Mouse (Mus musculus): ENCODE data around the gene Tmem81.
"Not testable (repeated sequence)": the region's sequence is repeated elsewhere in the genome, so short reads cannot be mapped to it uniquely, and the experiment has no call there.

Gene Tmem81

DNA sequence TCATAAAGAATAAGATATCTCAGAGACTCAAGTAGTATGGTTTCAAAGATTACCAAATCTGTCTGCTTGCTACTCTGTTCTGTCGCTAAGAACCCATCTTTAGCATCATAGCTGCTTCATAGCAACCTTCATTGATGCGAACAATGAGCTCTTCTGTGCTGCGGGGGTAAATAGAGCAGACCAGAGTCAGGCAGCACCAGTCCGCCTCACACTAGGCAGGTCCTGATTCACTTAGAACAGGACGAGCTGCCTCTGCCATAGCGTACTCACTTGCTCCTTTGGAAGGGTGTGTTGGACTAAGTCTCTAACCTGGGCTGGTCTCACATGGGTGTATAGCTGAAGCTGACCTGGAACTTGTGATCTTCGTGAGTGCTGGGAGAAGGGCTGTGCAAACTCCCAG is at the start of gene Tmem81:
Gene Tmem81, plus strand, starts transcription at position 173 of the 400 bp plus-strand sequence.
- no peak for DNase-seq (ENCODE audit: low spot score)

DNA sequence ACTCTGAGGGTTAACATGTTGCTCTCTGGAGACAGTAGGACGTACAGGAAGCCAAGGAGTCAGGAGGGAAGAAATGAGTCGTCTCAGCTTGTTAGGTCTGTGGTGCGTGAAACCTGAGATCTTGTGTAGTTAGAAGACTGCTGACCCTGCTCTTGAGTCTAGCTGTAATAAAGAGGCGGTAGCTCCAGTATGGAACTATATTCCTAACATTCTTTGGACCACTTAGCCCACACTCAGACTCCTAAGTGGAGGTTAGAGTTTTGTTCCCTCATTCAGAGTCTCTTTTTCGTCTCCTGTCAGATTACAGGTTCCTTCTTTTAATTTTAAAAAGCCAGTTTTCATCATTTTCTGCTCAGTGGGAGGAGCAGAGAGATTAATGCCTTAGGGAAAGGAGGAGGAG is 41.4 kb upstream of the Tmem81 start:
- no peak for DNase-seq (ENCODE audit: low spot score)

GRCm38 (mm10) chr1:132468926-132469325 is 37.1 kb upstream of the Tmem81 start:
- peak; percentile 43 for DNase-seq (ENCODE audit: low spot score)

DNA sequence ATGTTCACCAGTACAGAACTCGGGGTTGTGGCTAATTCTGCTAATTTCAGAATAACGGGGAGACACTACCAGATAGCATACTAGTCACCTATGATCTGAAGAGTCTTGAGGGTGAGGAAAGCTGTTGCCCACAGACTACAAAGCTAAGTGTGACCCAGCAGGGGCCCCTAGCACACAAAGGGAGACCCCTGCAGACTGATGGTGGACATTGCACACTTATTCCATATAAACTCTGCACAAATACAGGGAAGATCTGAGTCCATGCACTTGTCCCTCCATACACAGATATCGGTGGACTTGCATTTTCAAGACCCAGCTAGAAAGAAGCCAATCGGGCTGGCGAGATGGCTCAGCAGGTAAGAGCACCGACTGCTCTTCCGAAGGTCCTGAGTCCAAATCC is 36.5 kb upstream of the Tmem81 start:
- DNase-seq (ENCODE audit: low spot score) = no peak

- DNase-seq (ENCODE audit: low spot score) = not testable (repeated sequence)
These were observed 36.0 kb upstream of the Tmem81 start for GRCm38 (mm10) chr1:132470031-132470430.

- no peak for DNase-seq (ENCODE audit: low spot score)
These were observed 35.0 kb upstream of the Tmem81 start for GRCm38 (mm10) chr1:132471032-132471431.

- no peak for DNase-seq (ENCODE audit: low spot score)
These were observed 34.5 kb upstream of the Tmem81 start for GRCm38 (mm10) chr1:132471499-132471898.

GRCm38 (mm10) chr1:132472537-132472936 is 33.5 kb upstream of the Tmem81 start:
- DNase-seq (ENCODE audit: low spot score) = no peak

DNA sequence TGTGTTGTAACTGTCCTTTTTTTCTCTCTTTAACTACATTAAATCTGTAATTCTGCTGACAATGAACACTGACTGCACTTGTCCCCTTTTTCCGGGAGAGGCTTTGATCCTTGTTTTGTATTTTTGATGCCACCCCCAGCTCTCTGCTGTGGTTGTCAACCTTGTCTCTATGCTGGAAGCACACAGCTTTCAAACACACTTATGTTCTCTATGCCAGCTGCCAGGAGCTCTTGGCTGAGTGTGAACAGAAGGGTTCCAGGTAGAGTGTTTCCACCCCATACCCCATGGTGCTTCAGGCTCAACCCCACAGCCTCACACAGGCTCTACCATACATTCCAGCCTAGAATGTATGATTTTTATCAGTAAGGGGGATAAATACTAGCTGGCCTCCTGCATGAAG is 31.5 kb upstream of the Tmem81 start:
- DNase-seq (ENCODE audit: low spot score) = no peak

- no peak for DNase-seq (ENCODE audit: low spot score)
These were observed 29.5 kb upstream of the Tmem81 start for GRCm38 (mm10) chr1:132476575-132476927.

GRCm38 (mm10) chr1:132476928-132477691 is 28.9 kb upstream of the Tmem81 start, which contains the start of gene Rbbp5:
Rbbp5 (plus strand) TSS chr1:132477365.
- DNase-seq (ENCODE audit: low spot score) = peak; percentile 93

GRCm38 (mm10) chr1:132479438-132479837 is 26.6 kb upstream of the Tmem81 start:
- DNase-seq (ENCODE audit: low spot score) = no peak

- DNase-seq (ENCODE audit: low spot score) = peak; percentile 30
These were observed 24.4 kb upstream of the Tmem81 start for GRCm38 (mm10) chr1:132481619-132482018.

DNA sequence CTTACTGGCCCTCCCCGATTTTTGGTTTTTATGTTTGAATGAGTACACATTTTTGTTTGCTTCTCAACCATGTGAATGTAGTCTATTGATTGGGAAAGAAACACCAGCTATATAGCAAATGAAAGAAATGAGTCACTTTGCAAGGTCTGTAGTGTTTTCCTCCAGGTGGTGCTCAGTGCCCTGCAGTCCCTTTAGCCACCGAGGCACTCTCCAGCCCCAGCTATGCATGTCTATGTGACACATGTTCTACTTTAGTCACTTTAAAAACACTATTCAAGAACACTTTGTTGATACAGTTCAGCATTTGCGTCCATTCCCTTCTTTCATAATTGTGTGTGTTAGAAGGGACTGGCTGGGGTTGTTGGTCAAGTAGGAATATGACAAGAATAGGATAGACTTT is 22.8 kb upstream of the Tmem81 start:
- no peak for DNase-seq (ENCODE audit: low spot score)

DNA sequence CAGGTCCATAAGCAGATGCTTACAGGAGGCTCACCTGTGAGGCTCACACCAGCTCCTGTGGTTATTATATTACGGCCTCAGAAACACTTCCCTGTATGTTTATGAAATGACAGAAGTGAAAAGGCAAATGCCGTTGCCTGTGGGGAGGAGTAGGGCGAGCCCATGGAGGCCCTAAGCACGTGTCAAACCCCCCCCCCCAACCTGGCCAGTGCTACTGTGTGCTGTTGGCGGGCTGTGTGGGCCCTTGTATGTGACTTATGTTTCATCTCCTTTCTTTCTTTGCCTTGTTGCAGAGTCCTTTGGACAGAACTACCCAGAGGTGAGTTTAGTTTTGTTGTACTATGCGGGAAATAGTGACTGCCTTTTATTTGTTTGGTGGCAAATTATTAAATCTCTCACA is 22.3 kb upstream of the Tmem81 start:
- no peak for DNase-seq (ENCODE audit: low spot score)

- DNase-seq (ENCODE audit: low spot score) = no peak
These were observed 5.5 kb upstream of the Tmem81 start for GRCm38 (mm10) chr1:132500535-132500934.

GRCm38 (mm10) chr1:132505155-132505554 is 875 bp upstream of the Tmem81 start:
- DNase-seq (ENCODE audit: low spot score) = no peak

DNA sequence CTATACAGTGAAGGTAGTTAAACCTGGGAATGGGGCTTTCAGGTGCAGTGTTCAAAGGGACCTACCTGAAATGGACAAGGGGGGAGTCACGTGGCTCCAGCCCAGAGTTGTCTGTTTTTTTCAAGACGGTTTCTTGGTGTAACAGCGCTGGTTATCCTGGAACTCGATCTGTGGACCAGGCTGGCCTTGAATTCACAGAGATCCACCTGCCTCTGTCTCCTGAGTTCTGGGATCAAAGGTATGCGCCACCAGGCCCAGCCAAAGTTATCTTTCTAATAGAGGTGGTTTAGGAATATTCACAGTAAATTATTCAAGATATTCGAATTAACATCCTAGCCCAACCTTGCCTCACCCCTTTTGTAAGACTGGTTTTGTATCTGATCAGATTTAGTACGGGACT is 626 bp downstream of the Tmem81 start:
- DNase-seq (ENCODE audit: low spot score) = no peak

GRCm38 (mm10) chr1:132509771-132510170 is 3.7 kb downstream of the Tmem81 start:
- no peak for DNase-seq (ENCODE audit: low spot score)

DNA sequence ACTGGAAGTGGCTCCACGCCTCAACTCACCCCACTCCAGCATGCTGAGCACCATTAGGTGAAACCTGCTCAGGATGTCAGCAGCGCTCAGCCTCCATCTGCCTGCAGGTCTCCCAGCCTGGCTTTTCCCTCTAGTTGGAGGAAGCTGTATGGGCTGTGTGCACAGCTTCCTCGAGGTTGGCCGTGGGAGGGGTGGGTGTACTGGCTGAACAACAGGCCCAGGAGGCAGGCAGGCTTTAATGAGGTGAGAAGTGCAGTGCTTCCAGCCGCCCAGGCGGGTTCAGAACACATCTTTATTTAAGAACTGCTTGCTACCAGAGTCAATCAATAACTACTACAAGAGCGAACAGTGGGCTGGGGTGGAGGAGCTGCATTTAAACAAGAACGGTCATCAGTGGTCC is 5.5 kb downstream of the Tmem81 start:
- DNase-seq (ENCODE audit: low spot score) = no peak

DNA sequence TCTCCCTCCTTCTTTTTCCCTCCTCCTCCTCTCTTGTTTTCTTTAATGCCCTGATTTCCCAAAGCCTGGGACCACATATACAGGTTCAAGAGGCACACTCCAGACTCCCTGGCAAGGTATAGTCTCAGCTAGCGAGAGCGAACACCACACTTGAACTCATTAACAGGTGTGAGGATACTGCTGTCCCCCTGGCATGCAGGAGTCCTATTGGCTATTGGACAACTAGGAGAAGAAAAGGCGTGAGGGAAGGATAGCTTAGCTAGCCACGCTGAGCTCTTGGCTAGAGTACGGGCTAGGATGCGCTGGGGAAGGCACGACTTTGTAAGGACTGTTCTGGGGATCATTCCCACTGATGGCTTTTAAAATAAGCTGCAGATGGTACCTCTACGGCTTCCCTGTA is 6.1 kb downstream of the Tmem81 start:
- DNase-seq (ENCODE audit: low spot score) = no peak

- DNase-seq (ENCODE audit: low spot score) = no peak
These were observed 9.3 kb downstream of the Tmem81 start for GRCm38 (mm10) chr1:132515339-132515738.

DNA sequence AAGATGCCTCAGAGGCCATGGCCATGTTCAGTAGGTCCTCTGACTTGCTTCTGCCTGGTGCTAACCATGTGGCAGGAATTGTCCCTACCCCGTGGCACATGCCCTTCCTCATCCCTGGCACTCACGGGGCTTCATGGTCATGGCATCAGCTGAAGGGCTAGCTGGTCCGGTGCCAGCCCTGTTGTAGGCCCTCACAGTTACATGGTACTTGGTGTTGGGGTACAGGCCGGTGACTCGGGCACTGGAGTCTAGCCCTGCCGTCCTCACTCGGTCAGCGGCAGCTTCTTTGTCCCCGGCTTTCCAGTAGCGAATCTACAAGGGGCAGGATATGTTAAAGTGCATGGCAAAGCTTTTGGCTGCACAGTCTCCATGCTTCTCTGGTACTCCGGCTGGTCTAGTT is 10.7 kb downstream of the Tmem81 start:
- DNase-seq (ENCODE audit: low spot score) = no peak

- no peak for DNase-seq (ENCODE audit: low spot score)
These were observed 12.6 kb downstream of the Tmem81 start for GRCm38 (mm10) chr1:132518621-132519020.
